Mouse (Mus musculus) kidney, postnatal 36 days (tissue): ENCODE data around the gene Dock1.

ENCODE experiments used
- DNase-seq, 2 experiments: peaks; one replicate each; pipeline ENCODE4 v3.0.0; 2021 to 2022; ENCODE audit warnings: mixed read lengths in 2 of 2

Gene Dock1

DNA sequence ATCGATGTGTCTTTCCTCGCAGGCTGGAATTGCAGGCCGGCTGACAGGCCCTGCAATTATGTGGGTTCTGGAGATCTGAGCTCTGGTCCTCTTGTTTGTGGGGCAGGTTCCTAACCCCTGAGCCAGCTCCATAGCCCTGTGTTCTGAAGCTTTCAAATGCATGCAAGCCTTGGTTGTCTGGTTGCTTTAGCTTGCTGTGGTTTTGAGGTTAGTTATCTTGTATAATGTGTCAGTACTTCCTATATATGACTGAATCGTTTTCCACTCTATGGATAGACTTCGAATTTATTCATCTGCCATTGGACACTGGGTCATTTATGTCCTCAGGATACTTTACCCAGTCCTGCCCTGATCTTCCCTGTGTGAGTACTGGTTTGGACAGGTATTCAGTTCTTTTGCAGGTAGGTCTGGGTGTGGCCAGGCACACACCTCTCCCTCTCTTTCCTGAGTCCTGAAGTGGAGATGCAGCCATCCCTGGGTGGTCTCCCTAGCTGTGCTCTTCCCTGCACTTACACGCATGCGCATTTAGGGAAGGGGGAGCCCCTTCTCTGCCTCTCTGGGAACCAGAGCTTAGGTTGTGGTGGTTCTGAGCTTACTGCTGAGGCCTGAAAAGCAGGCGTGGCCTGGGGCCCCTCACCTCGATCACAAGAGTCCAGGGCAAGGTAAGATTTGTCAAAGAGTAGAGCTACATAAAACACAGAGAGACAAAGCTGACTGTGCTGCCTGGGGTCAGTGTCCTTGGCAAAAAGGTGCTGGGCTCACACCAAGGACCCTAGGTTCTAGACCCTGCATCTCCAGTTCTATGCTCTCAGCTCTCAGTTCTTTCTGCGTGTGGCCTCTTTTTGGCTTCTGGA, 25.9 kb downstream of the Dock1 start:
- DNase-seq: no peak

GRCm38 (mm10) chr7:134697479-134697878, 27.0 kb downstream of the Dock1 start:
- peak in 1 of 2 experiments; percentile 26 for DNase-seq

DNA sequence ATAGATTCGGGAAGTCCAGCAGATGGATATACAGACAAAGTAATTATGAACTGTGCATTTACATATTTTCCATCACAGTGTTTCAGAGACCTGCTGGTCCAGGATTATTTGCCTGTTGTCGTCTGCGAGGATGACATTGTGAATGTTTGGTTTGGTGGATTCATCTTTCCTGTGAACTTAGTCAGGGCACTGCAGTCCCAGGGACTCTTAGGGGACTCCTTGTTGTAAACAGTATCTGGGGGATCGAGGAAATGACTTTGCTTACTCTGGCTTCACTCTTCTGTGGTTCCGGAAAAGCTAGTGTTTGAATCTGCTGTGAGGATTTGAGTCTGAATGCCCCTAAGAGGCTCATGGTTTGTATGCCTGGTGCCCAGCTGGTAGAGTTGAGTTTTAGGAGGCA, 27.8 kb downstream of the Dock1 start:
- no peak for DNase-seq

DNA sequence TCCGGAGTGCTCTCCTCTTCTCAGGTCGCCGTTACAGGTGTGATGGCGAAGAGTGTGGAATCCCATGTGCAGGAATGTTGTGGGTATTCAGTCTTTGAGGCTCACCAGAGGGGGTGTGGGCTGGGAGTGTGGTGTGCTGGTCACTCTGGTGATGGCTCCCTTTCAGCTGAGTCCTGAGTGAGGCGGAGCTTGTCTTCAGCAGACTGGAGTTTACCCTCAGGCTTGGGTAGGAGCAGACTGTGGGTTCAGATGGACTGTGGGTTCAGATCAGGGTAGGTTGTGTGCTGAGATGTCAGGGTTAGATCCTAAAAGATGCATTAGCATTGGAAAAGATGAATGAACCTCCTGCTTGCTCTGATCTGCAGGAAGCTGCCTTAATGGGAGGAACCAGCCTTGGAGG, 29.5 kb downstream of the Dock1 start:
- no peak for DNase-seq

- no peak for DNase-seq
Observed at GRCm38 (mm10) chr7:134702481-134702880, 32.0 kb downstream of the Dock1 start.

- peak; percentile 81 to 87 for DNase-seq
Observed at GRCm38 (mm10) chr7:134703704-134704103, 33.2 kb downstream of the Dock1 start.

- no peak for DNase-seq
Observed at GRCm38 (mm10) chr7:134709226-134709853, 38.9 kb downstream of the Dock1 start.

GRCm38 (mm10) chr7:134711576-134711975, 41.1 kb downstream of the Dock1 start:
- DNase-seq: no peak

DNA sequence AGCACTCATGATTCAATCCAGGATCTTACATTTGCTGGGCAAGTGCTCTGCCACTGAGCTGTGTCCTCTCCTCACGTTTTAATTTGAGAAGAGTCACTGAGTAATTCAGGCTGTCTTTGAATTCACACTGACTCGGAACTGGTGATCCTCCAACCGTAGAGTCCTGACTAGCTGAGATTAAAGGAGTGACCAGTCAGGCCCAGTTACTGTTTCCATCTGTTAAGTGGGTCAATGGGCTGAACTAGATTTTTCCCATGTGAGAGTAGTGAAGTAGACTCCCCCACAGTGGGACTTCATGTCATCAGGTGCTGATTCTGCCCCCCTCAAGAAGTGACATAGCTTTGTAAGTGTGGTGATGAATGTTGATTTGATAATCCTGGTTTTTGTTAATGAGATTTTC, 49.0 kb downstream of the Dock1 start:
- DNase-seq: no peak

- no peak for DNase-seq
Observed at GRCm38 (mm10) chr7:134722361-134722760, 51.9 kb downstream of the Dock1 start.

GRCm38 (mm10) chr7:134722955-134723354, 52.5 kb downstream of the Dock1 start:
- no peak for DNase-seq

DNA sequence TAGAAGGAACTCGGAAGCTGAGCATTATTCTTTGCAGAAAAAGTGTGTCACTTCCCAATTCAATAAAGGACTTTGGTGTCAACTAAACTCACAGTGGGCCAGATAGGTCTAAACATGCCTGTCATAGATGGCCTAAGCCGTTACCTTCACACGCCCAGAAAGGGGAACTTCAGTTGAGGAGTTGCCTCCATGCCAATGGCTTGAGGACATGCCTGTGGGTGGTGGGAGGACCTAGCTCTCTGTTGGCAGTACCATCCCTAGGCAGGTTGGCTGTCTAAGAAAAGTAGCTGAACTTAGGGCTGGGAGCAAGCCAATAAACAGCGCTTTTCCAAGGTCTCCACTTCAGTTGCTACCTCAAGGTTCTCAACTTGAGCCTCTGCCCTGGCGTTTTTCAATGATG, 53.1 kb downstream of the Dock1 start:
- DNase-seq: no peak

DNA sequence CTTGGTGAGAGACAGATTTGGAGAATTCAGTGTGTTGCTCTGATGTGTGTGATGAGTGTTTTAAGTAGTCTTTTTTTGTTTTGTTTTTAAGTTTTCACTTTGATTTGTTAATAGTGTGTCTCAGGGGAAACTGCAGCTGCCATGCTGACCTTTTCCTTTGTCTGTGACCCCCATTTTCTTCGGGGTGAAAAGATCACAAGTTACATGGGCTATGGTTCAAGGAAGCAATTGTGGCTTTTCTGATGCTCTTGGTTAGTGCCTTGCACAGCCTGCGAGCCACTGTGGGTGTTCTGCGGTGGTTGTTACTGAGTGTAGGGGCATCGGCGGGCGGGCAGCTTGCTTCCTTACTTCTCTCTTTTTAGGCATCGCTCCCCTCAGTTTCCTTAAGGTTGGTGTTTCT, 54.4 kb downstream of the Dock1 start:
- DNase-seq: no peak

- DNase-seq: peak in 1 of 2 experiments; percentile 5
Observed at GRCm38 (mm10) chr7:134725551-134726529, 55.4 kb downstream of the Dock1 start.

DNA sequence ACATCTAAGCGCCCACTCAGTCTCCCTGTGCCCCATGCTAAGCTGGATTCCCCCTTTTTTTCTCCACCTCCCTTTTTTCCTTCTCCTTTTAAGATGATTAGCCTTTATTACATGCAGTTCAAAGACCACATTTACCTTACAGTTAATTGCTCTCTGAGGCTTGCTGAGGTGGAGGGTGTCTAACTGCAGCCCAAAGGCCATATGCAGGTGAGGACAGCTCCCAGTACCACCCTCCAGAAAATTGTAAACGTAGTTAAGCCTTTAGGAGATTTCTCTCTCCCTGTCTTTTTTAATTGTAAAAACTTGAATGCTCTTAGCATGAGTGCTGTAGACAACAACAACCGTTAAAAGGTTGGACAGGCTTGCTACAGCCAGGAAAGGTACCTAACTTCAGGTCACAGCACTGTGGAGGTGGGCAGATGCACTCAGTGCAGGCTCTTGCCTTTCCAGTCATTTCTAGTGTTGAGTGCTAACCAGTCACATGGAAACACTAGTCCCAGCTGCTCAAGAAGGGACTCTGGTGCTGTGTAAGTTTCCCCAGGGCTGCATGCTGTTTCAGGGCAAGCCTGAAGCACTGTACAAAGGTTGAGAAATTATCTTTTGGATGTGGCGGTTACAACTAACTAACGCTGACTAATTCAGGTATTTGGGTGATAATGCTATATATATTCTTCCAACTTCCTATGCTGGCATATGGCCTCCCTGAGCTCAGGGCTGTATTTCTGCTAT, 56.2 kb downstream of the Dock1 start:
- DNase-seq: no peak

DNA sequence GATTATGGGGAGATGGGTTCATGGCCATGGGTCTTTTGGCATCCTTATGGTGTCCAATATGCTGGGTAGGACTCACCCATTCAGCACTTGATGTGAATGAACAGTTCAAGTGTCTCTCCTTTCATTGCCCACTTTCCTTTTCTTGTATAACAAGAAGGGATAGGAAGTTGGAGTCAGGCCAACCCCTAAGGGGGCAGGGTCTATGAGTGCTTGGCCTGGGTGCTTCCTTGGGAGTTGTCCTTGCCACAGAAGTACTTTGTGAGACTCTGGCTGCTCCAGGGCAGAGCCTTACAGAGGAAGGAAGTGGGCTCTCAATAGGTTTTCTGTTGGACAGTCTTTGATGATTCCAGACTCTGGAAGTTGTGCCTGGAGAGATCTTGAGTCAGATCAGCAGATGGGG, 58.9 kb downstream of the Dock1 start:
- DNase-seq: peak; percentile 19 to 21

DNA sequence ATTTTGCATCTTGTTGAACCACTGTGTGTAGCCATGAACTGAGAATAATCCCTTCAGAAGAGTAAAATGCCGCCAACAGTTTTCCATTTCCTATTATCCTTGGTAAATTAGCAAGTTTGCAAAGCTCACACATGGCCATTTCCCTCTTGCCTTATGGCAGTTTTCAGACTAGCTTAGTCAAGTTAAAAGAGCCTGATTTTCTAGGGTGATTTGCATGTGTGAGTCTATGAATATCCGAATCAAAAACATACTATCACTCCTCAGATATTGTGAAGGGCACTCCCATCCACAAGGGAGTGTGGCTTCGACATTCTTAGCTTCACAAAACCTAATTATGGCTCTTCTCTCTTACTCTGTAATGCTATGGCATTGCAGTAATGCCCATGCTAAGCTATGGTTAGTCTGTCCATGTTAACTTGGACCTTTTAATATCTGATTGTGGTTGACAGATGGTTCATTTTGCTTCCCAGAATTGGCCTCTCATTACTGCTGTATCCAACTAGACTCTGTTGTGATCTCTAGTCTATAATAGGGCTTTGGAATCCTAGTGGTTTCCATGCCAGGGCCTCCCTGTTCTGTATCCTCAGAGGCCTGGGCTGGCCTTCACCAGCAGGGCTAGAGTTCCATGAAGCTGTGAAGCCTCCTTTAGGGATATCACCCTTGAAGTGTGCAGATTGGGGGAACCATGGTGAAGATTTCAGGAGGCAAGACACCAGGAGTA, 60.1 kb downstream of the Dock1 start:
- DNase-seq: no peak

DNA sequence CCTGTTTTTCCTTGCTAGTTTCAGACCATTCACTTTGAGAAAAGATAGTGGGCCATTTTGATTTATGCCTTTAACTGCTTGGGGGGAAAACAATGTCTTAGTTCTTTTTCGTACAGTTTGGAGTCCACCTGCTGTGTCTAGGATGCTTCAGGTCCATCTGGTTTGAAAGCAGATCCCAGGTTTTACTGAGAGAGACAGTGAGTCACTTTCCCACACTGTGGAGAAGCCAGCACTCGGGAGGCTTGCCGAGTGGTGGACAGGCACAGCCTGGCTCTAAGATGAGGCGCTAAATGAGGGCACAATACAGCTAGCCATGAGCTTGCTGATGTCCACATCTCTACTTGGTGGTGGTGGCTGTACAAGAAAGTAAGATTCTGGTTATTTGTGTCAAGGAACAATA, 76.6 kb downstream of the Dock1 start:
- no peak for DNase-seq

GRCm38 (mm10) chr7:134748376-134748775, 77.9 kb downstream of the Dock1 start:
- no peak for DNase-seq

DNA sequence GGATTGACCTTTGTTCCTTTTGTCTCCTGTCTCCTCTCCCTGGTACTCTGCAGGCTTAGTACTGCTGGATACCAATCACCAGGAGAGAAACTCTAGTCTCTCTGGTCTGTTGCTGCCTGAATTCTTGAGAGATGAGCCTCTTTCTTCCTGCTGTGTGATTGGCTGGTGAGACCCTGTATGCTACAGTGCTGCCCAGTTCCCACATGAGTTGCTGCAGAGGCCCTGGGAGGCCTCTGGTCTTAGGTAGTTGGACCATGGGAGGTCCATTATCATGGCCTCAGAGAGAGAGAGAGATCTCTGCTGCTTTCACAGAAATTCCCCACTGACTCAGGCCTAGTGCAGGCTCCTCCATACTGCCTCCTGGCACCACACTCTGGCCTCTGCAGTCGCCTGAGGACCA, 79.2 kb downstream of the Dock1 start:
- peak in 1 of 2 experiments; percentile 4 for DNase-seq

DNA sequence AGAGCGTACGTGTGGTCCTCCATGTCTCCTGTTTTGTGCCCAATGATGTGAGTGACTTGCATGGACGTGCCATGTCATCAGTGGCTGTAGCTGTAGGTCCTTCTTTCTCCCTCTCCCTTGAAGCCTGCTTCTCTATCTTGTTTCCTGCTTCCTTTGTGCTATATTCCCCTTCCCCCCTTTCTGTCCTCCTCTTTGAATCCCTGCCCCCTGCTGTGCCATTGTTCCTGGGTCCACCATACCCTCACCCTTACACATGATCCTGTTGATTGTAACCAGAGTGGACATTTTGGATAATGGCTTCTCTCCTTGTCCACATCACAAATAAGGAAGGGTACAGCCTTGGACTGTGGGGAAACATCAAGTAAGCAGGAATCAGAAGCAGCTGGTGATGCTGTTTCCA, 81.0 kb downstream of the Dock1 start:
- DNase-seq: no peak

- peak in 1 of 2 experiments; percentile 9 for DNase-seq
Observed at GRCm38 (mm10) chr7:134753417-134753816, 83.0 kb downstream of the Dock1 start.
